Mouse (Mus musculus) cerebral cortex, adult 2 months (tissue): ENCODE measurements around the gene BC052040.

Source experiments
- WGBS: fragments of 180-500 bp; shearing (Covaris S2); methylation state at CpG from one replicate; pipeline ENCODE4 v1.1.7; 2018; 5-methylcytosine and 5-hydroxymethylcytosine counted together

The BC052040 gene

DNA sequence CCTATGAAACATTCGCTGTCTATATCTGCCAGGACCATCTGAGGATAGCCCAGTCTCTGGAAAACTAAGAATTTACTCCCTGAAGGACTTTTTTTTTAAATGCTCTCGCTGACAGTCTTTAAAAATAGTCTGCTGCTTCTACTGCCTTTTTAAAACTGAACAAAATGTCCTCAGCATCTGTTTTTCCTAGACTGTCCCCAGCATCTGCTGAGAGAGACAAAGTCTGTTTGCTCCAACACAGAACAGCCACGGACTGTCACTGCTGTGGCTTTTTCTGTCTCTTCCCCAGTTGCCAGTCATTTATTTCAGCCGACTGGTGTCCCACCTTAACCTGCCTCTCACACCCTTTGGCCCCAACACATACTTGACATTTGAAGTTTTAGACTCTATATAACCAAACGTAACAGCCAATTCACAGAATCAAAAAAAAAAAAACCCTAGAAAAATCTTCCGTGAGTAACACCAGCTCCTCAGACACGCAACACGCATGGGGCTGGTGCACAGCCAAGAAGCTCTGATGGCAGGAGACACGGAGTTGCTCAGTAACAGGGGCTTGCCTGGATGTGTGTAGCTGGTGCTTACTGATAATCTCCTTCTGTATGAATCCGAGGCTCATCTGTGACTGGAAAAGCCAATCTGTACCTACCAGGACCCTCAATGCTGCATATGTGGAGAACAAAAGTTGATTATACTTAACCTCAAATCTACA, 188.2 kb downstream of the BC052040 start:
- 48% methylated on average over 10 of the region's 10 CpGs for WGBS

GRCm38 (mm10) chr2:115772709-115773108, 191.2 kb downstream of the BC052040 start:
- 66% methylated on average over 1 of the region's 1 CpGs for WGBS

GRCm38 (mm10) chr2:115774153-115774908, 192.8 kb downstream of the BC052040 start:
- WGBS, result 78% methylated on average over 5 of the region's 5 CpGs

DNA sequence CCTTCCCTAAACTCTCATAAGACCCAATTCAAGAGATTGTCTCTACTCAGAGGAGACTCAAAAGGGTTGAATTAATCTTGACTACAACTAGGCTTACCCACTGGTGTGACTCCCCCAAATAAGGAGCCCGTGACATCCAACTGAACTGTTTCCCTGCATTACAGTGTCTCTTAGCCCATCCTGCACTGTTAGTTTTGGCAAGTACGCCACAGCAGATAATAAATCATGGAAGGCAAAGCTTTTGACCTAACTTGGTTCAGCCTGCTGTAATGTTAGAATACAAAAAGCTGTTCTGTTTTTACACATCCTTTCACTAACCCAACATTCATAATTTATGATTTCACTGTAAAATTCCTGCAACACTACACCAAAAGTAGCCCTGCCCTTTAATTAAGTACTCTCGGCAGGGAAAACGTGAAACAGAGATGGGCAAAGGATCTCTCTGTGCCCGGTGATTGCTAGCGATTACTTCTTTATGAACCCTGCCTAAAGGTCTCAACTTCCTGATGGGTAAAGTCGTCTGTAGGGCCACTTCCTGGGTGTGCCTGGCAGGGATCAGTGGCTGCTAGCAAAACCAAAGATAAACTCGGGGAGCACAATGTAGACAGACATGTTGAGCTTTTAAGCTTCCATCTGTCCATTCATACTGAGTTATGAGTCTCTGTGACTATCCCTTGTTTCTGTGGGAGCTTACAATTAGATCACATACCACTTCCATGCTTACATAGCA, 194.1 kb downstream of the BC052040 start:
- WGBS, result 85% methylated on average over 8 of the region's 8 CpGs

DNA sequence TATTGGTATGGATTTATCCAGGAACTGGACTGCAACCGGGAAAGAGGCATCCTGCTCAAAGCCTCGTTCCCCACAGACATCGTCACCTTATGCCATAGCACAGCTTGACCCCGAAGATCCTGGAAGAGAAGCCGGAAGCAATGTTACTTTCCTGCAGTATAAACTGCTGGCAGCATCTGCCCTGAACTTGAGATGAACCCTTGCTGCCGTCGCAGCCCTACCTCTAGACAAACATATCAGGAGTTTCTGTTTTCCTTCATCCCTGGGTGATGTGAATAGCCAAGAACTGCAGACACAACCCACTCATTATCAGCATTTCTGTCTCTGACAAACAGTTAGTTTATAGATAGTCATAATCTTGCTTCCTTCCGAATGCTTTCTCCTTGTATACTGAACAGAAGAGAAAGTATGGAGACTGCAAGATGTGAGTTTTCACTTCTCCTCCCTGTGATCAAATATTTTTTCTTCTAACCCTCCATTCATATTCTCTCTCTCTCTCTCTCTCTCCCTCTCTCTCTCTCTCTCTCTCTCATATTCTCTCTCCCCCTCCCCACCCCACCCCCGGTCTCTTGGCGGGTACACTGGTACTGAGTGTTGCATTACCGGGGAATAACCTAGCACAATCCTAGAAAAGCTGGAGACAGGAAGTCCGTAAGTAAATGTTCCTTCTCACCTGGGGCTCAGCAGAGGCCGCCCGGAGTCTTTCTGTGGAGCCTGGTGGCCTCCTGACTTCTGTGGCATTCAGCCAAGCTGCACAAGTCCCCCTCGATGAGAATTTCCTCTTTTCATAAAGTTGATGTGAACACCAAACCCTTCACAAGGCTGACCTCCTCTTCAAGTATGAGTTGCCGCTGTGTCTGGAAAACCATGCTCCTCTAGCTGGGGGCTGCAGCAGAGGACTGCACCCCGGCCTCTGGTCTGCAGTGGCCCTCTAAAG, 195.7 kb downstream of the BC052040 start:
- WGBS, result 78% methylated on average over 17 of the region's 17 CpGs

DNA sequence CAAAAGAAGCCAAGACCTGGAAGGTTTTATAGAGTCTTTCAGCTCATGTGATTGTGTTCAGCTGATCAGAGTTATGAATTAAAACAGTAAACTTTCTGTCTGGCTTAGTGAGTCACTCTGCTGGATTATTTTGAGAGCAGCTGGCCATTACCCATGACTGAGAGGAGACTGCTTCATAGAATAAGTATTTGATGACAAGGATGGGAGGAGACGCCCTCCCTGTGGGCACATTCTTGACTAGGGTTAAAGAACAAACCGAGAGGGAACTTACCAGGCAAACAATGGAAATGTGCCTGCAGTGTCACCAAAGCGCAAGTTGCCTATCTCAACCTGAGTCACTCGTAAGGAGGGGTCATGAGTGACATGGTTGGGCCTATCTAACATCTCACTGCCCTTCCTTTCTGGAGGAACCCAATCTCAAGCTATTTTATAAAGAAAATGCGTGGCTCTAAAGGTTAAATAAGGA, 199.1 kb downstream of the BC052040 start:
- WGBS, result 85% methylated on average over 5 of the region's 5 CpGs

DNA sequence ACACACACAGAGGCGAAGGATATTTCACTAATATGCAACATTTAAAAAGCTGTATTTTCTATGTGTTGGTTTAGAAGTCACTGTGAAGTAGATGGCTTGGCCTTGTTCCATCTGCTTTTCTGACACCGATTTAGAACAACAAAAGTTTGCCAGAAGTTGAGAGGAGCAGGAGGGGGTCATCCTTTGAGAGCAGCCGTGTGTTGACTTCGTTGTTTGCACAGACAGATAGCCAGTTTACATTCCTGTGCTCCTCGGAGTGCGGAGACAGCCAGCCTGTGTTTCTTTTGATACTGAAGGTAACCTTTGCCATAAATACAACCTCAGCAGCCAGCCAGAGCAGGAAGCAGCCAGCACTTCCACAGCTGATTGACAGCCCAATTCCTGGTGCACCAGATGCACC, 204.2 kb downstream of the BC052040 start:
- 54% methylated on average over 6 of the region's 6 CpGs for WGBS

DNA sequence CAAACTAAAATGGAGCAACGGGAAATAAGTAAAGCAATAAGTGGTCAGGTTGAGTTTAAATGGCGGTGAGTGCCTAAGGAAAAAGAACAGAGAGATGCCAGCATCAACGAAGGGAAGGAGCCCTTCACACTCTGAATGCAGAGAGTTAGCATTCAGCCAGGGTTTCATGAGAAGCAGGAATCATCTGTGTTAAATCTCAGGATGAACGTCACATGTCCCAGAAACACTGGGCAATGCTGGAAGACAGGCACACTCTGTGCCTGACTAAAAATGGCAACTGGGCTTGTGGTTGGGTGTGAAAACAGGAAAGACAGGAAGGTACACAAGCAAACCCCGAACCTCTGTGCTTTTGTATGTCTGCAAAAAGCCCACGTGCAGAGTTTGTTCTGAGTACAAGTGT, 217.3 kb downstream of the BC052040 start:
- 72% methylated on average over 6 of the region's 6 CpGs for WGBS

- 76% methylated on average over 4 of the region's 4 CpGs for WGBS
Measured at GRCm38 (mm10) chr2:115808376-115808775, 226.9 kb downstream of the BC052040 start.

DNA sequence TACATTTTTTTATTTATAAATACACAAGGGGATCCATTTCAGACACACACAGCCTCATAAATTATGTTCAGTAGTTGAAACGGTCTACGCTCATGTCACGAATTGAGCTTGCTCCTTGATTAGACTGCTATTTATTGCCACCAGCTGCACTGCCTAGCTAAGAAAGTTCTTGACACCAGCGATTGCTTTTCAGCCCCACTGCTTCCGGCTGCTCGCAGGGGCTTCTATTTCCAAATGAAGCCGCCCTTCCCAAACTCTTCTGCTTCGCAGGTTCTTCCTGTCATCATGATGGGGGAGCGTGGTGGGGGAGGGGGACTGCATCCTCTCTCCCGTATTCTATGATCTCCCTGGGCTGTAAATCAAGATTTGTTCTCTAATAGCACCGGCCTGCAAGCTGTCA, 231.8 kb downstream of the BC052040 start:
- 34% methylated on average over 11 of the region's 11 CpGs for WGBS

GRCm38 (mm10) chr2:115813721-115814120, 232.2 kb downstream of the BC052040 start:
- WGBS, result 56% methylated on average over 6 of the region's 6 CpGs

- 85% methylated on average over 6 of the region's 6 CpGs for WGBS
Measured at GRCm38 (mm10) chr2:115817959-115818358, 236.4 kb downstream of the BC052040 start.

DNA sequence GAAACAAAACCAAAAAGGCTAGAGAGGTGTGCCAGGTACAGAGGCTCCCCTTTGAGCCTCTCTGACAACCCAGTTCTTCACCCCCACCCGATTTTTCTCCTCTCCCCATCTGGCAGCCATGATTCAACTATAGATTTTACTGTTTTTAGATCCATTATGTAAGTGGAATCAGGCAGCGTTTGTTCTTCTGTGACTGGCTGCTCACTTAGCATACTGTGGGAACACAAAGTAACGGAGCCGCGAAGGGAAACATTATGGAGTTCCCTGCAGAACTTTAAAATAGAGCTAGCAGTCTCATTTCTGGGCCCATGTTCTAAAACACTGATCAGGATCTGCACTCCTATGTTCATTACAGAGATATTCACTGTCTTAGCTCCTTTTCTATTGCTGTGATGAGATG, 240.8 kb downstream of the BC052040 start:
- WGBS, result 52% methylated on average over 5 of the region's 5 CpGs
